Mouse (Mus musculus): ENCODE measurements around the gene Dlg2. TPM values are rescaled to one million over a fixed set of nuclear protein-coding genes. Genes with fewer than 3 reads are reported as not detected.

The Dlg2 gene
- polyA plus RNA-seq, 1 experiment, result 6.0 TPM

GRCm38 (mm10) chr7:91711184-91711583 lies 1234.7 kb downstream of the Dlg2 start:
- 24% methylated on average over 6 of the region's 6 CpGs for WGBS
- no peak for DNase-seq
- Histone ChIP-seq H3K4me3 (ENCODE audit: control insufficient read depth, insufficient read depth, low read length) (no peak overlapping the region), H3K36me3 (ENCODE audit: control insufficient read depth, insufficient read depth, low read length) (no peaks in the 10 kb centered on the region), H3K4me1 (replicated peaks; ENCODE audit: control insufficient read depth, insufficient read depth, low read length) (no peaks in the 10 kb centered on the region), H3K27me3 (ENCODE audit: control insufficient read depth, insufficient read depth, low read length) (no peaks in the 10 kb centered on the region), H3K27ac (ENCODE audit: control insufficient read depth, insufficient read depth, low read length) (no peak overlapping the region)
- no peak for TF ChIP-seq POLR2A (IDR thresholded peaks at IDR 0.05; ENCODE audit: control insufficient read depth, extremely low read depth, insufficient read depth, low read length, poor library complexity)

GRCm38 (mm10) chr7:91715776-91716175 lies 1239.3 kb downstream of the Dlg2 start:
- Histone ChIP-seq H3K27me3 (ENCODE audit: control insufficient read depth, insufficient read depth, low read length) (no peaks in the 10 kb centered on the region), H3K4me3 (ENCODE audit: control insufficient read depth, insufficient read depth, low read length) (no peak overlapping the region), H3K36me3 (ENCODE audit: control insufficient read depth, insufficient read depth, low read length) (no peaks in the 10 kb centered on the region), H3K4me1 (replicated peaks; ENCODE audit: control insufficient read depth, insufficient read depth, low read length) (no peaks in the 10 kb centered on the region), H3K27ac (ENCODE audit: control insufficient read depth, insufficient read depth, low read length) (no peak overlapping the region)
- TF ChIP-seq CTCF (IDR thresholded peaks at IDR 0.05; ENCODE audit: borderline replicate concordance, control insufficient read depth, extremely low read depth, insufficient read depth, low read length, poor library complexity) (no peak), POLR2A (IDR thresholded peaks at IDR 0.05; ENCODE audit: control insufficient read depth, extremely low read depth, insufficient read depth, low read length, poor library complexity) (no peak)
- DNase-seq, result no peak
- WGBS, result 86% methylated on average over 1 of the region's 1 CpGs

- no peak for TF ChIP-seq POLR2A (IDR thresholded peaks at IDR 0.05; ENCODE audit: control insufficient read depth, extremely low read depth, insufficient read depth, low read length, poor library complexity)
- no peak for TF ChIP-seq CTCF (IDR thresholded peaks at IDR 0.05; ENCODE audit: borderline replicate concordance, control insufficient read depth, extremely low read depth, insufficient read depth, low read length, poor library complexity)
- DNase-seq, result no peak
- H3K27me3 ChIP-seq (ENCODE audit: control insufficient read depth, insufficient read depth, low read length), result no peaks in the 10 kb centered on the region
These were observed 1240.2 kb downstream of the Dlg2 start for GRCm38 (mm10) chr7:91716696-91717095.

GRCm38 (mm10) chr7:91720318-91720717 lies 1243.8 kb downstream of the Dlg2 start:
- no peaks in the 10 kb centered on the region for H3K4me1 ChIP-seq (replicated peaks; ENCODE audit: control insufficient read depth, insufficient read depth, low read length)
- H3K36me3 ChIP-seq (ENCODE audit: control insufficient read depth, insufficient read depth, low read length), result no peaks in the 10 kb centered on the region
- H3K27me3 ChIP-seq (ENCODE audit: control insufficient read depth, insufficient read depth, low read length), result no peaks in the 10 kb centered on the region
- TF ChIP-seq CTCF (IDR thresholded peaks at IDR 0.05; ENCODE audit: borderline replicate concordance, control insufficient read depth, extremely low read depth, insufficient read depth, low read length, poor library complexity) (no peak), POLR2A (IDR thresholded peaks at IDR 0.05; ENCODE audit: control insufficient read depth, extremely low read depth, insufficient read depth, low read length, poor library complexity) (no peak)
- DNase-seq, result no peak
- H3K4me3 ChIP-seq (ENCODE audit: control insufficient read depth, insufficient read depth, low read length), result no peak overlapping the region
- H3K27ac ChIP-seq (ENCODE audit: control insufficient read depth, insufficient read depth, low read length), result no peak overlapping the region

More at GRCm38 (mm10) chr7:91716696-91717095, 1240.2 kb downstream of the Dlg2 start:
- H3K4me3 ChIP-seq (ENCODE audit: control insufficient read depth, insufficient read depth, low read length), result no peak overlapping the region
- WGBS, result 24% methylated on average over 6 of the region's 6 CpGs
- H3K27ac ChIP-seq (ENCODE audit: control insufficient read depth, insufficient read depth, low read length), result no peak overlapping the region
- no peaks in the 10 kb centered on the region for H3K4me1 ChIP-seq (replicated peaks; ENCODE audit: control insufficient read depth, insufficient read depth, low read length)
- H3K36me3 ChIP-seq (ENCODE audit: control insufficient read depth, insufficient read depth, low read length), result no peaks in the 10 kb centered on the region

- Histone ChIP-seq H3K4me3 (ENCODE audit: control insufficient read depth, insufficient read depth, low read length) (no peak overlapping the region), H3K27ac (ENCODE audit: control insufficient read depth, insufficient read depth, low read length) (no peak overlapping the region), H3K4me1 (replicated peaks; ENCODE audit: control insufficient read depth, insufficient read depth, low read length) (no peaks in the 10 kb centered on the region), H3K27me3 (ENCODE audit: control insufficient read depth, insufficient read depth, low read length) (no peaks in the 10 kb centered on the region), H3K36me3 (ENCODE audit: control insufficient read depth, insufficient read depth, low read length) (no peaks in the 10 kb centered on the region)
- WGBS, result 86% methylated on average over 5 of the region's 5 CpGs
- no peak for TF ChIP-seq POLR2A (IDR thresholded peaks at IDR 0.05; ENCODE audit: control insufficient read depth, extremely low read depth, insufficient read depth, low read length, poor library complexity)
- no peak for DNase-seq
These were observed 1247.9 kb downstream of the Dlg2 start for GRCm38 (mm10) chr7:91724397-91724796.

GRCm38 (mm10) chr7:91740748-91741147 lies 1264.3 kb downstream of the Dlg2 start:
- WGBS, result 86% methylated on average over 3 of the region's 3 CpGs
- no peak for DNase-seq
- H3K4me3 ChIP-seq (ENCODE audit: control insufficient read depth, insufficient read depth, low read length), result no peak overlapping the region
- no peaks in the 10 kb centered on the region for H3K27me3 ChIP-seq (ENCODE audit: control insufficient read depth, insufficient read depth, low read length)
- TF ChIP-seq POLR2A (IDR thresholded peaks at IDR 0.05; ENCODE audit: control insufficient read depth, extremely low read depth, insufficient read depth, low read length, poor library complexity), result no peak
- no peak for TF ChIP-seq CTCF (IDR thresholded peaks at IDR 0.05; ENCODE audit: borderline replicate concordance, control insufficient read depth, extremely low read depth, insufficient read depth, low read length, poor library complexity)
- no peak overlapping the region for H3K27ac ChIP-seq (ENCODE audit: control insufficient read depth, insufficient read depth, low read length)
- no peaks in the 10 kb centered on the region for H3K36me3 ChIP-seq (ENCODE audit: control insufficient read depth, insufficient read depth, low read length)
- no peaks in the 10 kb centered on the region for H3K4me1 ChIP-seq (replicated peaks; ENCODE audit: control insufficient read depth, insufficient read depth, low read length)

GRCm38 (mm10) chr7:91753151-91753861 lies 1276.8 kb downstream of the Dlg2 start:
- Histone ChIP-seq H3K27ac (ENCODE audit: control insufficient read depth, insufficient read depth, low read length) (no peak overlapping the region), H3K27me3 (ENCODE audit: control insufficient read depth, insufficient read depth, low read length) (no peaks in the 10 kb centered on the region), H3K4me3 (ENCODE audit: control insufficient read depth, insufficient read depth, low read length) (no peak overlapping the region), H3K4me1 (replicated peaks; ENCODE audit: control insufficient read depth, insufficient read depth, low read length) (no peaks in the 10 kb centered on the region), H3K36me3 (ENCODE audit: control insufficient read depth, insufficient read depth, low read length) (no peaks in the 10 kb centered on the region)
- DNase-seq, result no peak
- TF ChIP-seq POLR2A (IDR thresholded peaks at IDR 0.05; ENCODE audit: control insufficient read depth, extremely low read depth, insufficient read depth, low read length, poor library complexity), result no peak
- no peak for TF ChIP-seq CTCF (IDR thresholded peaks at IDR 0.05; ENCODE audit: borderline replicate concordance, control insufficient read depth, extremely low read depth, insufficient read depth, low read length, poor library complexity)
